Mouse (Mus musculus) hindbrain, embryonic 11.5 days (tissue): ENCODE data around the gene Atf2. TPM values are rescaled to one million over a fixed set of nuclear protein-coding genes. Genes with fewer than 3 reads are reported as not detected.
A peak's percentile ranks its signal among the peaks of the same experiment; 100 is the strongest.

Experiments used
- ATAC-seq: fragments of 200-750 bp; cut with Nextera tagmentation; 2 replicates; pipeline ENCODE4 v1.8.0; 2017; ENCODE audit warnings: mild to moderate bottlenecking, moderate TSS enrichment, moderate library complexity; ENCODE audit not compliant: low FRiP score
- DNase-seq: peaks from one replicate; pipeline ENCODE4 v3.0.0-alpha.2; 2015; ENCODE audit warnings: low spot score
- H3K27ac ChIP-seq: fragments of 300-500 bp; sonication (generic); 2 replicates; pipeline ENCODE4 v1.5.1; 2014; ENCODE audit warnings: mild to moderate bottlenecking, low read depth, low read length
- H3K27me3 ChIP-seq: fragments of 300-500 bp; sonication (generic); 2 replicates; pipeline ENCODE4 v1.6.1; 2014; ENCODE audit warnings: mild to moderate bottlenecking, low read length, moderate library complexity, mixed read lengths; ENCODE audit not compliant: control insufficient read depth, insufficient read depth
- H3K36me3 ChIP-seq: fragments of 300-500 bp; sonication (generic); 2 replicates; pipeline ENCODE4 v1.6.1; 2014; ENCODE audit warnings: mild to moderate bottlenecking, low read length, moderate library complexity, mixed read lengths; ENCODE audit not compliant: control insufficient read depth, insufficient read depth
- H3K4me1 ChIP-seq: fragments of 300-500 bp; sonication (generic); replicated peaks from 2 replicates; pipeline ENCODE4 v1.6.1; 2014; ENCODE audit warnings: low read length, mixed read lengths; ENCODE audit not compliant: control insufficient read depth, insufficient read depth
- H3K4me2 ChIP-seq: fragments of 300-500 bp; sonication (generic); replicated peaks from 2 replicates; pipeline ENCODE4 v1.6.1; 2014; ENCODE audit warnings: mild to moderate bottlenecking, low read depth, low read length
- H3K4me3 ChIP-seq: fragments of 300-500 bp; sonication (generic); 2 replicates; pipeline ENCODE4 v1.5.1; 2014; ENCODE audit warnings: low read depth, low read length
- H3K9ac ChIP-seq: fragments of 300-500 bp; sonication (generic); 2 replicates; pipeline ENCODE4 v1.6.1; 2014; ENCODE audit warnings: low read depth, low read length
- H3K9me3 ChIP-seq: fragments of 300-500 bp; sonication (generic); 2 replicates; pipeline ENCODE4 v1.6.1; 2016; ENCODE audit warnings: low read length; ENCODE audit not compliant: control insufficient read depth
- WGBS: fragments of 180-500 bp; shearing (Covaris S2); extraction: QIAGEN DNeasy Blood & Tissue Kit; methylation state at CpG from one replicate; pipeline ENCODE4 v1.1.7; 2014; 5-methylcytosine and 5-hydroxymethylcytosine counted together
- polyA plus RNA-seq: library from polyadenylated mRNA; unstranded; fragments of >200 nt; fragmentation: Nextera tagmentation; extraction: Ambion mirVana; gene quantifications from 2 replicates; pipeline ENCODE4 v1.2.1, GENCODE M21; 2014

The Atf2 gene
- polyA plus RNA-seq, 1 experiment from 2014 or later, result 105 TPM

- no peaks in the 10 kb centered on the region for H3K36me3 ChIP-seq
- WGBS, result 98% methylated on average over 2 of the region's 2 CpGs
- H3K27ac ChIP-seq, result no peak overlapping the region
- H3K27me3 ChIP-seq, result no peaks in the 10 kb centered on the region
- no peaks in the 10 kb centered on the region for H3K9me3 ChIP-seq
- DNase-seq, result no peak
- ATAC-seq, result no peak
- H3K4me2 ChIP-seq, result no peak overlapping the region
- no peaks in the 10 kb centered on the region for H3K4me1 ChIP-seq
- H3K9ac ChIP-seq, result no peak overlapping the region
- no peak overlapping the region for H3K4me3 ChIP-seq
These were observed 102.1 kb downstream of the Atf2 start for GRCm38 (mm10) chr2:73790332-73790731.

GRCm38 (mm10) chr2:73788395-73788794 lies 104.0 kb downstream of the Atf2 start:
- H3K4me1 ChIP-seq, result no peaks in the 10 kb centered on the region
- ATAC-seq (no peak), DNase-seq (no peak)
- H3K27me3 ChIP-seq, result no peaks in the 10 kb centered on the region
- no peak overlapping the region for H3K4me2 ChIP-seq
- H3K9ac ChIP-seq, result no peak overlapping the region
- no peak overlapping the region for H3K27ac ChIP-seq
- no peak overlapping the region for H3K4me3 ChIP-seq
- WGBS, result 82% methylated on average over 6 of the region's 6 CpGs
- no peaks in the 10 kb centered on the region for H3K9me3 ChIP-seq
- H3K36me3 ChIP-seq, result no peaks in the 10 kb centered on the region

GRCm38 (mm10) chr2:73782371-73782905 lies 110.0 kb downstream of the Atf2 start:
- no peak overlapping the region for H3K9ac ChIP-seq
- H3K4me1 ChIP-seq, result no peaks in the 10 kb centered on the region
- no peaks in the 10 kb centered on the region for H3K9me3 ChIP-seq
- WGBS, result 56% methylated on average over 9 of the region's 9 CpGs
- ATAC-seq (no peak), DNase-seq (no peak)
- no peak overlapping the region for H3K4me3 ChIP-seq
- H3K4me2 ChIP-seq, result no peak overlapping the region
- no peaks in the 10 kb centered on the region for H3K27me3 ChIP-seq
- no peak overlapping the region for H3K27ac ChIP-seq
- no peaks in the 10 kb centered on the region for H3K36me3 ChIP-seq

DNA sequence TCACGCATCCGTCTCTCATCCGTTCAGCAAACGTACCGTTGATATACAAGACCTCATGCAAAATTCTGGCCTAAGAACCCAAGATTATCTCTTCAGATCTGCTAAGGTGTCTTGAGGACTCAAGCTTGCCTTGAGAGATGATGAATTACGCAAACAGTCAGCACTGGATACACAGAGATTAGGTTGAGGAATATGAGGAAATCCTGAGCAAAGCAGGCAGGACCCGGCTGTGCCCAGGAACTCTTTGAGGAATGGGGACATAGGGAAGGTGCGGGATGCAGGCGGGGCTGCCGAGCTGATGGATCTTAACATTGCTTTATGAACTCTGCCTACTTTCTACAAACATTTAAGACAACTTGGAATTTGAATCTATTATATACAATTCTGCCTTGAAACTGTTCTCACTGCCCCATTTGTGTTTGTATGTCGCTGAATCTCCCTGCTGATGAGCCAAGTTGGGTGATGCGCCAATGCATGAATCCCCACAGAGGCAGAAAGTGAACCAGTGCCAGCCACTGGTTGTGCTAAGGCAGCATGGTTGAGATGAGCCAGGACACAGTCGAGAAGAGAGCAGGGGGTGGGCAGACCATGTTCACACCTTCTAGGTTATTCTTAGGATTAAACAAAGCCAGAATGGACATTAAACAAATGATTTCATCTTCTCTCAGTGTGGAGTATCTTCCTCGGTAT lies 112.0 kb downstream of the Atf2 start:
- Histone ChIP-seq H3K36me3 (no peaks in the 10 kb centered on the region), H3K4me3 (no peak overlapping the region), H3K4me1 (no peaks in the 10 kb centered on the region), H3K4me2 (no peak overlapping the region), H3K9ac (no peak overlapping the region), H3K27ac (no peak overlapping the region), H3K9me3 (no peaks in the 10 kb centered on the region), H3K27me3 (no peaks in the 10 kb centered on the region)
- WGBS, result 84% methylated on average over 14 of the region's 14 CpGs
- ATAC-seq, result no peak
- no peak for DNase-seq

DNA sequence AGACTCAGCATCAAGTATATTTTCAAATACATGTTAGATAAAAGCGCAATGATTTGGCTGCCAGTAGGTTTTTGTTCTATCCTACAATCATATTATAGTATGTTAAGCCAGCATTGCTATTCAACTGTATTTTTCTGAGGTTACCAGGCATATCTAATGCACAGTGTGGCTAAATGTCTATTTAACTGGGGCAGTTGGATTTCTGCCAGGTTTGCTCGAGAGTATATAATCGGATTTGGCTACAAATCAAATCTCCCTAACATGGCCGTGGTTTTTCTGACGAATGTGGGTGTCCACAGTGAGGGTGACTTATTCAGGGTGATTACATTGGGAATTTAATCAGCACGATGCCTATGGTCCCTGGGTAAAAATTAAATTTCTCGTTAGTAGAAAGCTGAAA lies 112.6 kb downstream of the Atf2 start:
- Histone ChIP-seq H3K9me3 (no peaks in the 10 kb centered on the region), H3K27me3 (no peaks in the 10 kb centered on the region), H3K4me3 (no peak overlapping the region), H3K9ac (no peak overlapping the region), H3K4me2 (no peak overlapping the region), H3K27ac (no peak overlapping the region), H3K36me3 (no peaks in the 10 kb centered on the region), H3K4me1 (no peaks in the 10 kb centered on the region)
- DNase-seq, result no peak
- 80% methylated on average over 7 of the region's 7 CpGs for WGBS
- no peak for ATAC-seq

GRCm38 (mm10) chr2:73779016-73779595 lies 113.3 kb downstream of the Atf2 start:
- no peak for DNase-seq

GRCm38 (mm10) chr2:73776936-73777335 lies 115.5 kb downstream of the Atf2 start:
- H3K27me3 ChIP-seq, result no peaks in the 10 kb centered on the region
- no peak overlapping the region for H3K27ac ChIP-seq
- WGBS, result 40% methylated on average over 4 of the region's 4 CpGs
- ATAC-seq (no peak), DNase-seq (no peak)
- H3K36me3 ChIP-seq, result no peaks in the 10 kb centered on the region
- H3K4me2 ChIP-seq, result no peak overlapping the region
- H3K9ac ChIP-seq, result no peak overlapping the region
- H3K9me3 ChIP-seq, result no peaks in the 10 kb centered on the region
- H3K4me1 ChIP-seq, result no peaks in the 10 kb centered on the region
- H3K4me3 ChIP-seq, result no peak overlapping the region

More at GRCm38 (mm10) chr2:73779016-73779595, 113.3 kb downstream of the Atf2 start:
- WGBS, result 82% methylated on average over 4 of the region's 4 CpGs
- H3K36me3 ChIP-seq, result no peaks in the 10 kb centered on the region
- no peak overlapping the region for H3K27ac ChIP-seq
- no peaks in the 10 kb centered on the region for H3K4me1 ChIP-seq
- H3K4me2 ChIP-seq, result no peak overlapping the region
- H3K4me3 ChIP-seq, result no peak overlapping the region
- ATAC-seq, result no peak
- no peaks in the 10 kb centered on the region for H3K9me3 ChIP-seq
- no peak overlapping the region for H3K9ac ChIP-seq
- no peaks in the 10 kb centered on the region for H3K27me3 ChIP-seq

DNA sequence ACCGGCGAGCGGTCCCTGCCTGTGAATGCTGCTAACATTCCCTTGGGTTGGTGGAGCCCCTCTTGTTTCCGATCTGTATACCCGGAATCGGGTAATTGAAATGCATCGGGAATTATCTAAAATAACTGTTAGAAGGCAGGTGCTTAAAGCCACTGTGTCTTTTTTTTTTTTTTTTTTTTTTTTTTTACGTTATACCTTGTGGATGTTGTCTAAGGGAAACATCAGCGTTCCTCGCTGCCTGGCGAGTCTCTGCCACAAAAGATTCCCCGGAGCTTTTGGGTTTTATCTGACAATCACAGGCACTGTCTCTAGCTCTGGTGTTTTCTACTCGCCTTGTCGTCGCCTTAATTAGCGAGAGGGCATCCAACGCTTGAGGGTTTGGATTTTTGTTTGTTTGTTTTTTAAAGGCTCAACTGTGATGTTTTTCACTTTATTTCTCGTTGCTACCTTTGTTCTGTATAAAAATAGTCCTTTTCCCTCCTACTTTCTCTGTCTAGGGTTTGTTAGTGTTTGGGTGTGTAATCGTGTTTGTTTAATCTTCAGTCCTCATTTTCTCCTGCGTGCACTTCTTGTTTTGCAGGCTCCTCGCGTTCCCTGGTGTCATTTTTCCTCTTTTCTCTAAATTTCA lies 116.6 kb downstream of the Atf2 start:
- Histone ChIP-seq H3K27me3 (no peaks in the 10 kb centered on the region), H3K4me3 (peak overlapping the region; percentile 83), H3K4me2 (peak overlapping the region; percentile 48), H3K9me3 (no peaks in the 10 kb centered on the region), H3K9ac (peak overlapping the region; percentile 95), H3K27ac (peak overlapping the region; percentile 94), H3K4me1 (no peaks in the 10 kb centered on the region), H3K36me3 (no peaks in the 10 kb centered on the region)
- peak; percentile 66; the same call in 1 of the 2 replicates for ATAC-seq
- WGBS, result under 1% methylated on average over 22 of the region's 22 CpGs
- peak; percentile 53 for DNase-seq
